Mouse (Mus musculus) cerebellum, adult 2 months (tissue): ENCODE measurements around the gene Gna11.

Experiments
- CTCF ChIP-seq: fragments of 200-500 bp; IDR thresholded peaks from 2 replicates; pipeline ENCODE4 v1.5.1; 2011; ENCODE audit warnings: low read depth, mild to moderate bottlenecking, control low read depth, low read length, moderate library complexity, borderline replicate concordance; ENCODE audit not compliant: insufficient read depth
- POLR2A ChIP-seq: fragments of 200-500 bp; IDR thresholded peaks from 2 replicates; pipeline ENCODE4 v1.6.1; 2011; ENCODE audit warnings: low read length, control low read depth, borderline replicate concordance; ENCODE audit not compliant: insufficient read depth

- TF ChIP-seq CTCF (peak; percentile 72), POLR2A (no peak)
Observed at GRCm38 (mm10) chr10:81550257-81550656, 5.3 kb upstream of the Gna11 start.
